15 mouse cellular contexts compared by ENCODE assay signal in genomic region chr3:66325962-66326834, GRCm38 (mm10). TPM values are rescaled to one million over a fixed set of nuclear protein-coding genes. Genes with fewer than 3 reads are reported as not detected.
A peak's percentile ranks its signal among the peaks of the same experiment; 100 is the strongest.
DNase-seq lines count a peak whose midpoint lies in the region; ATAC-seq lines count a peak whose summit lies in the region.
"Had no signal": no experiment of that assay in that cellular context is flagged by ENCODE, and none has a peak within 500 bp of the region (broad histone marks: within the 10 kb centered on the region; RNA-seq: fewer than 3 reads in every experiment).

No protein-coding gene starts in this region.

- H3K4me2 ChIP-seq in neural tube, embryonic 11.5 days (ENCODE audit: low read depth), result no peak overlapping the region
- H3K4me2 ChIP-seq in forebrain, embryonic 16.5 days (ENCODE audit: low read length), result peak overlapping the region; percentile 11
- H3K4me2 ChIP-seq in midbrain, embryonic 12.5 days (replicated peaks), result peak overlapping the region; percentile 29
- H3K4me2 ChIP-seq: liver, embryonic 13.5 days had no signal

- H3K27ac ChIP-seq in neural tube, embryonic 11.5 days (ENCODE audit: low read depth, low read length), result peak overlapping the region; percentile 88
- H3K27ac ChIP-seq in forebrain, embryonic 16.5 days (ENCODE audit: low read length), result peak overlapping the region; percentile 88
- peak overlapping the region; percentile 91 for H3K27ac ChIP-seq in midbrain, embryonic 12.5 days (replicated peaks)
- H3K27ac ChIP-seq: liver, embryonic 13.5 days had no signal

- H3K4me1 ChIP-seq in neural tube, embryonic 11.5 days (ENCODE audit: control insufficient read depth, insufficient read depth, low read length), result no peaks in the 10 kb centered on the region
- H3K4me1 ChIP-seq in forebrain, embryonic 16.5 days (replicated peaks; ENCODE audit: control insufficient read depth, insufficient read depth, low read length), result peaks cover 10% of the 10 kb centered on the region
- peaks cover 22% of the 10 kb centered on the region for H3K4me1 ChIP-seq in midbrain, embryonic 12.5 days
- H3K4me1 ChIP-seq: liver, embryonic 13.5 days had no signal

- H3K36me3 ChIP-seq in neural tube, embryonic 11.5 days (ENCODE audit: control insufficient read depth, insufficient read depth, low read length), result no peaks in the 10 kb centered on the region
- no peaks in the 10 kb centered on the region for H3K36me3 ChIP-seq in forebrain, embryonic 16.5 days (ENCODE audit: control insufficient read depth, insufficient read depth)
- H3K36me3 ChIP-seq in midbrain, embryonic 12.5 days, result no peaks in the 10 kb centered on the region
- H3K36me3 ChIP-seq: liver, embryonic 13.5 days had no signal

- peak; percentile 91 for ATAC-seq in neural tube, embryonic 11.5 days (ENCODE audit: insufficient read depth, low FRiP score, low TSS enrichment)
- peak; percentile 88 for ATAC-seq in forebrain, embryonic 16.5 days
- ATAC-seq in midbrain, embryonic 12.5 days (ENCODE audit: low FRiP score, low read depth), result peak; percentile 86
- ATAC-seq in frontal cortex, adult (ENCODE audit: low TSS enrichment), result no peak
- ATAC-seq: Patski had no signal

- peak; percentile 51 for DNase-seq in neural tube, embryonic 11.5 days (ENCODE audit: low spot score)
- DNase-seq in neural tube, embryonic 10.5 days (ENCODE audit: extremely low spot score, low spot score), result no peak
- DNase-seq in adrenal gland, postnatal 14 days, result no peak
- DNase-seq in ovary, postnatal 10 days (ENCODE audit: low spot score), result no peak
- no peak for DNase-seq in adrenal gland, adult 2 months
- DNase-seq: adrenal gland, postnatal 10 days; cerebellum, adult 2 months; gastrocnemius, postnatal 10 days; kidney, adult 9 months; liver, embryonic 13.5 days; spleen, adult 18-20 months had no signal

- WGBS in neural tube, embryonic 11.5 days, result 65% methylated on average over 16 of the region's 16 CpGs
- 13% methylated on average over 16 of the region's 16 CpGs for WGBS in forebrain, embryonic 16.5 days
- 40% methylated on average over 16 of the region's 16 CpGs for WGBS in midbrain, embryonic 12.5 days

- H3K9ac ChIP-seq in neural tube, embryonic 11.5 days (ENCODE audit: low read length), result no peak overlapping the region
- no peak overlapping the region for H3K9ac ChIP-seq in forebrain, embryonic 16.5 days (replicated peaks; ENCODE audit: low read depth, low read length)
- H3K9ac ChIP-seq in midbrain, embryonic 12.5 days (replicated peaks), result no peak overlapping the region
- H3K9ac ChIP-seq: liver, embryonic 13.5 days had no signal

- no peak overlapping the region for H3K4me3 ChIP-seq in neural tube, embryonic 11.5 days (ENCODE audit: low read depth, low read length)
- H3K4me3 ChIP-seq in forebrain, embryonic 16.5 days (replicated peaks; ENCODE audit: low read length), result no peak overlapping the region
- H3K4me3 ChIP-seq in midbrain, embryonic 12.5 days, result no peak overlapping the region
- H3K4me3 ChIP-seq: liver, embryonic 13.5 days had no signal

- H3K9me3 ChIP-seq in neural tube, embryonic 11.5 days (ENCODE audit: control insufficient read depth, low read length), result no peaks in the 10 kb centered on the region
- no peaks in the 10 kb centered on the region for H3K9me3 ChIP-seq in forebrain, embryonic 16.5 days (ENCODE audit: control insufficient read depth, low read length)
- no peaks in the 10 kb centered on the region for H3K9me3 ChIP-seq in midbrain, embryonic 12.5 days
- H3K9me3 ChIP-seq: liver, embryonic 13.5 days had no signal

- no peaks in the 10 kb centered on the region for H3K27me3 ChIP-seq in neural tube, embryonic 11.5 days (ENCODE audit: control insufficient read depth, insufficient read depth, low read length)
- H3K27me3 ChIP-seq in forebrain, embryonic 16.5 days (replicated peaks; ENCODE audit: control insufficient read depth, insufficient read depth, low read length), result no peaks in the 10 kb centered on the region
- H3K27me3 ChIP-seq in midbrain, embryonic 12.5 days, result no peaks in the 10 kb centered on the region
- H3K27me3 ChIP-seq: liver, embryonic 13.5 days; Patski had no signal

RNA-seq across cellular contexts. Expression of gene Veph1, which starts 29.6 kb away (rescaled TPM):
- 4.4 and 4.9 TPM in 2 replicates for polyA plus RNA-seq in neural tube, embryonic 11.5 days (2014; fragmentation: Nextera tagmentation; extraction: Ambion mirVana)
- 9.2 and 12.3 TPM in 2 replicates for polyA plus RNA-seq in forebrain, embryonic 16.5 days (2015; fragmentation: Nextera tagmentation; extraction: Ambion mirVana)
- polyA plus RNA-seq in midbrain, embryonic 12.5 days (2016; fragmentation: Nextera tagmentation; extraction: Ambion mirVana), result 18.1 and 18.7 TPM in 2 replicates
- total RNA-seq in adrenal gland, postnatal 14 days (2021), result not detected in 2 replicates
- under 1 TPM in 1 of 2 experiments, not detected in 1; 0.09 TPM for total RNA-seq in adrenal gland, adult 2 months (2021)
- polyA plus RNA-seq in adrenal gland, adult 2 months (2012; rRNA removed), result not detected in 2 replicates
